Mouse (Mus musculus): ENCODE results near the gene Olfr733.

Gene Olfr733

GRCm38 (mm10) chr14:50301422-50301821 lies at the start of gene Olfr733:
Gene Olfr733 (minus strand): TSS chr14:50301522.
- no peak for DNase-seq

- DNase-seq: no peak
Observed at GRCm38 (mm10) chr14:50348796-50349195, 47.5 kb upstream of the Olfr733 start, which contains the start of gene Olfr735. Gene Olfr735 (minus strand): TSS chr14:50348872.

GRCm38 (mm10) chr14:50326661-50327060 lies 25.3 kb upstream of the Olfr733 start, which contains the start of gene Olfr734:
Gene Olfr734 (minus strand): TSS chr14:50326761.
- DNase-seq: no peak

- DNase-seq: no peak
Observed at GRCm38 (mm10) chr14:50284106-50284505, 17.2 kb downstream of the Olfr733 start, which contains the start of gene Olfr732. Gene Olfr732 (minus strand): TSS chr14:50284206.

Data from thymus, postnatal 25 days (tissue).